25 mouse cellular contexts compared by ENCODE assay signal in the genomic region with DNA sequence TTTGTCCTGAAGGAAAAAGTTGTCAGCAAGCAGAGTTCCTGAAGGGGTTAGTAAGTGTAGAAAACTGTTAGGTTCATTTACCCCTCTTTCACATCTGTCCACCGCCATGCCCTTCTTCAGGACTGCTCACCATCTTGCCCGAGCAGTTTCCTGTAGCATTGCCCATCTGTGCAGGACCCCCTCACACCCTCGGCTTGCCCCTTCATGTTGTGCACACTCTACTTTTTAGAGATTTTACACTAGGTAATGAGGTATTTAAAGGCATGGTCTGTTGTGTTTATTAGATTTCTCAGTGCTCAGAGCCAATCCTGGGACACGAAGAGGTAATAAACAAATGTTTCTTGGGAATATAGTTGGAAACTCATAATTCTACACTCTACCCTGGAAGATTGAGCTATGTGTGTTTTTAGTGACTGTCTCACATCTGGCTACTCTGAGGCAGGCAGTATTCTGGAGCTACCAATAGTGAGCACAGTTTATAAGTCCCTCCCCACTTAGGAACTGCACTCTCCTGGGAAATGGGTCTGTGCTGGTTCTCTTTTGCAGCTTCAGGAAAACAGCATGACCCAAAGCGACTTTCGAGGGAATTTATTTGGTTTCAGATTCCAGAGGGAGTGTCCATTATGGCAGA.
DNase-seq lines count a peak whose midpoint lies in the region; ATAC-seq lines count a peak whose summit lies in the region.
"Had no signal": no experiment of that assay in that cellular context is flagged by ENCODE, and none has a peak within 500 bp of the region (broad histone marks: within the 10 kb centered on the region; RNA-seq: fewer than 3 reads in every experiment).

No protein-coding gene starts in this region.

- peak; percentile 6 for DNase-seq in 3T3-L1 (ENCODE audit: low read depth, low spot score)
- DNase-seq in forelimb bud, embryonic 11.5 days (ENCODE audit: low read depth, low spot score), result peak; percentile 13
- no peak for DNase-seq in cerebellum, postnatal 10 days
- DNase-seq in left cerebral cortex, postnatal 36 days (ENCODE audit: low spot score in 2 of 2), result no peak
- DNase-seq: adrenal gland, postnatal 10 days; adrenal gland, postnatal 25 days; B cell, adult 2 months; cerebellum, adult 11 months; cerebellum, adult 18-20 months; cerebellum, adult 8-10 months; cerebellum, adult 9-11 months; cerebellum, postnatal 25 days; forebrain, postnatal 0 days had no signal

- peaks cover 26% of the 10 kb centered on the region for H3K4me1 ChIP-seq in limb, embryonic 13.5 days
- peaks cover 7% of the 10 kb centered on the region; the same call in 1 of the 2 replicates for H3K4me1 ChIP-seq in limb, embryonic 15.5 days
- no peaks in the 10 kb centered on the region for H3K4me1 ChIP-seq in kidney, embryonic 14.5 days (ENCODE audit: control insufficient read depth, insufficient read depth, low read length)
- H3K4me1 ChIP-seq: embryonic facial prominence, embryonic 10.5 days; embryonic facial prominence, embryonic 12.5 days; forebrain, embryonic 13.5 days; forebrain, embryonic 15.5 days had no signal

- H3K27me3 ChIP-seq in limb, embryonic 13.5 days, result no peaks in the 10 kb centered on the region
- H3K27me3 ChIP-seq in limb, embryonic 15.5 days, result no peaks in the 10 kb centered on the region
- H3K27me3 ChIP-seq in kidney, embryonic 14.5 days (ENCODE audit: control insufficient read depth, insufficient read depth, low read length), result no peaks in the 10 kb centered on the region
- H3K27me3 ChIP-seq: CH12.LX; embryonic facial prominence, embryonic 12.5 days; forebrain, embryonic 13.5 days; forebrain, embryonic 15.5 days; Patski had no signal

- peak overlapping the region; percentile 39; the same call in 1 of the 2 replicates for H3K27ac ChIP-seq in limb, embryonic 13.5 days
- peak overlapping the region; percentile 6; the same call in 1 of the 2 replicates for H3K27ac ChIP-seq in limb, embryonic 15.5 days
- no peak overlapping the region for H3K27ac ChIP-seq in kidney, embryonic 14.5 days (ENCODE audit: low read depth, low read length)
- H3K27ac ChIP-seq: embryonic facial prominence, embryonic 10.5 days; embryonic facial prominence, embryonic 12.5 days; forebrain, embryonic 13.5 days; forebrain, embryonic 15.5 days had no signal

- WGBS in limb, embryonic 13.5 days, result 31% methylated on average over 6 of the region's 6 CpGs
- WGBS in limb, embryonic 15.5 days, result 40% methylated on average over 6 of the region's 6 CpGs
- 80% methylated on average over 6 of the region's 6 CpGs for WGBS in kidney, embryonic 14.5 days

- intact Hi-C loops in left cerebral cortex, postnatal 36 days (cut with DNase I), result no loop called here

- no peaks in the 10 kb centered on the region for H3K9me3 ChIP-seq in limb, embryonic 13.5 days
- no peaks in the 10 kb centered on the region for H3K9me3 ChIP-seq in limb, embryonic 15.5 days
- no peaks in the 10 kb centered on the region for H3K9me3 ChIP-seq in kidney, embryonic 14.5 days (ENCODE audit: control insufficient read depth, low read length)
- H3K9me3 ChIP-seq: embryonic facial prominence, embryonic 10.5 days; embryonic facial prominence, embryonic 12.5 days; forebrain, embryonic 13.5 days; forebrain, embryonic 15.5 days; G1E had no signal

- no peak overlapping the region for H3K9ac ChIP-seq in limb, embryonic 13.5 days
- H3K9ac ChIP-seq in limb, embryonic 15.5 days, result no peak overlapping the region
- H3K9ac ChIP-seq in kidney, embryonic 14.5 days (ENCODE audit: low read depth, low read length), result no peak overlapping the region
- H3K9ac ChIP-seq: embryonic facial prominence, embryonic 12.5 days; forebrain, embryonic 13.5 days; forebrain, embryonic 15.5 days; forebrain, postnatal 0 days had no signal

- no peak overlapping the region for H3K4me2 ChIP-seq in limb, embryonic 13.5 days (replicated peaks)
- H3K4me2 ChIP-seq in limb, embryonic 15.5 days, result no peak overlapping the region
- H3K4me2 ChIP-seq in kidney, embryonic 14.5 days (replicated peaks; ENCODE audit: low read depth, low read length), result no peak overlapping the region
- H3K4me2 ChIP-seq: embryonic facial prominence, embryonic 12.5 days; forebrain, embryonic 13.5 days; forebrain, embryonic 15.5 days had no signal

- ATAC-seq in limb, embryonic 13.5 days (ENCODE audit: low FRiP score, low read depth), result peak; percentile 91
- ATAC-seq in limb, embryonic 15.5 days (ENCODE audit: insufficient number of reproducible peaks, low FRiP score, low TSS enrichment, low read depth), result no peak
- ATAC-seq in kidney, embryonic 14.5 days (ENCODE audit: low FRiP score, low TSS enrichment), result no peak
- ATAC-seq: activated CD4-positive, CD25-positive, alpha-beta regulatory T cell, adult 4 months; CD4-positive, CD25-positive, alpha-beta regulatory T cell, adult 4 months; forebrain, embryonic 13.5 days; forebrain, embryonic 15.5 days; forebrain, postnatal 0 days; Patski had no signal

- H3K36me3 ChIP-seq in limb, embryonic 13.5 days, result peaks cover 9% of the 10 kb centered on the region
- peaks cover 3% of the 10 kb centered on the region; the same call in 1 of the 2 replicates for H3K36me3 ChIP-seq in limb, embryonic 15.5 days
- no peaks in the 10 kb centered on the region for H3K36me3 ChIP-seq in kidney, embryonic 14.5 days (ENCODE audit: control insufficient read depth, insufficient read depth, low read length)
- H3K36me3 ChIP-seq: embryonic facial prominence, embryonic 12.5 days; forebrain, embryonic 15.5 days had no signal

- no peak overlapping the region for H3K4me3 ChIP-seq in limb, embryonic 13.5 days
- H3K4me3 ChIP-seq in limb, embryonic 15.5 days, result no peak overlapping the region
- H3K4me3 ChIP-seq in kidney, embryonic 14.5 days (ENCODE audit: low read length), result no peak overlapping the region
- H3K4me3 ChIP-seq: embryonic facial prominence, embryonic 10.5 days; embryonic facial prominence, embryonic 12.5 days; forebrain, embryonic 13.5 days; forebrain, embryonic 15.5 days had no signal

Comparison
In these comparisons a context has a peak if more than half of its experiments do, and no peak if none do; other contexts are left out.
1. DNase-seq: peak in 3T3-L1 (single experiment) and forelimb bud, embryonic 11.5 days (single experiment); none in cerebellum, postnatal 10 days (0 of 2) and left cerebral cortex, postnatal 36 days (0 of 2).